Mouse (Mus musculus): ENCODE data around the gene Wnt10b. TPM values are rescaled to one million over a fixed set of nuclear protein-coding genes. Genes with fewer than 3 reads are reported as not detected.

The Wnt10b gene
- 0.57 TPM for polyA plus RNA-seq (2014; fragmentation: Illumina TruSeq; extraction: RNeasy Lipid Tissue Mini Kit (QIAGEN cat#74804); ENCODE audit: low read depth, low replicate concordance)

GRCm38 (mm10) chr15:98777762-98778161 lies at the start of gene Wnt10b:
Gene Wnt10b (minus strand): TSS chr15:98778150.

GRCm38 (mm10) chr15:98809390-98809789 lies 31.4 kb upstream of the Wnt10b start, which contains the start of gene Ddn:
Gene Ddn (minus strand): TSS chr15:98809490.

DNA sequence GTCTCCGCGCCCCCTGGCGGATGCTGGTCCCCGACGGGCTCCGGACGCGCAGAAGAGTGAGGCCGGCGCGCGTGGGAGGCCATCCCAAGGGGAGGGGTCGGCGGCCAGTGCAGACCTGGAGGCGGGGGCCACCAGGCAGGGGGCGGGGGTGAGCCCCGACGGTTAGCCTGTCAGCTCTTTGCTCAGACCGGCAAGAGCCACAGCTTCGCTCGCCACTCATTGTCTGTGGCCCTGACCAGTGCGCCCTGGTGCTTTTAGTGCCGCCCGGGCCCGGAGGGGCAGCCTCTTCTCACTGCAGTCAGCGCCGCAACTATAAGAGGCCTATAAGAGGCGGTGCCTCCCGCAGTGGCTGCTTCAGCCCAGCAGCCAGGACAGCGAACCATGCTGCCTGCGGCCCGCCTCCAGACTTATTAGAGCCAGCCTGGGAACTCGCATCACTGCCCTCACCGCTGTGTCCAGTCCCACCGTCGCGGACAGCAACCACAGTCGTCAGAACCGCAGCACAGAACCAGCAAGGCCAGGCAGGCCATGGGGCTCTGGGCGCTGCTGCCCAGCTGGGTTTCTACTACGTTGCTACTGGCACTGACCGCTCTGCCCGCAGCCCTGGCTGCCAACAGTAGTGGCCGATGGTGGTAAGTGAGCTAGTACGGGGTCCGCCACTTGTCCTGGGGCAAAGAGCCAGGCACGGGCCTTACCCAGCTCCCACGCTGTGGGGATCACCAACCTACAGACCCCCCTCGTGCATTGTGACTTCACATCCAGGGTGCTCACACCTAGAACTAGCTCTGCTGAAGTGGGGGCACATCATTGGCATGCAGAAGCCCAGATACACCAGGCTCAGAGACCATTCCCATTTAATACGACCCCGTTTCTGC lies 11.9 kb upstream of the Wnt10b start, which contains the start of gene Wnt1:
Gene Wnt1, plus strand, starts transcription at position 197 of the 875 bp plus-strand sequence.

GRCm38 (mm10) chr15:98762670-98763529 lies 15.1 kb downstream of the Wnt10b start, which contains the start of gene Arf3:
Gene Arf3 (minus strand): TSS chr15:98763214.

DNA sequence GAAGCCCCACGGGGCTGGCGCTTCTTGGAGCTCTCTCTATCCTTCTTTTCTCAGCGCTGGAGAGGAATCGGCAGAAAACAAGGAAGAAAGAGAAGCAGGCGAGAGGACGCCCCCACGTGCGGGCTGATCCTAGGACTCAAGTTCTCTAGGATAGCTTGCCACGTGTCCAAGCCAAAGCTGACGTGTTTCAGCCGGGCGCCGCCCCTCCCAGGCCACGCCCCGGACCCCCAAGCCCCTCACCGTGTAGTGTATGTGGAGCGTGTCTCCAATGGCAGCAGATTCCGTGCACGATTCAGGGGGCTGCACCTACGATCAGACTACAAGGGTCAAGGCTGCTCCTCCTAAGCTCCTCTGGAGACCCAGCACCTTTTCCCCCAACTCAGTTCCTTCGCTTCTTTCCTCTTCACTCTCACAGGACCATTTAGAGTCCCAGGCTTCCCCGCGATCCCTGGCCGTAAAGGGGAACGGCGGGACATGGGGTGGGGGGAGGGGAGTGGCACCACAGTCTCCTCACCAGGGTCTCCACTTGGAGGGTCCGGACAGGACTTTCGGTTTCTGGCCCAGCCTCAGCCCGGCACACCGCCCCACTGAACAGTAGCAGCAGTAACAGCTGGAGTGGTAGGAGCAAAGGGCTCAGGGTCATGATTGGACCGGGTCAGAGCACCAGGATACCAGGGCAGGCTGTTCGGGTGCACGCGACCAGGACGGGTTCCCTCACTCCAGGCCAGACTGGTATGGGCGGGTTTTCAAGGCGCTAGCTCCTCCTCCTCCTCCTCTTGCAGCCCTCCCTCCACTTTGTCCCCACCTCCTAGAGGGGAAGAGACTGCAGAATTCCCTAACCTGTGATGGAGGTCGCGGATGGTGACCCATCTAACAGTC lies 50.3 kb downstream of the Wnt10b start, which contains the start of gene Fkbp11:
Gene Fkbp11, minus strand, starts transcription at position 756 of the 879 bp plus-strand sequence.

Other genes with a start within 250 kb of the Wnt10b start
- 36.2 TPM for gene Kansl2, start 243.9 kb downstream of the Wnt10b start, polyA plus RNA-seq (2014; fragmentation: Illumina TruSeq; extraction: RNeasy Lipid Tissue Mini Kit (QIAGEN cat#74804); ENCODE audit: low read depth, low replicate concordance)
- 66.8 TPM for gene Ccnt1, start 207.2 kb downstream of the Wnt10b start, polyA plus RNA-seq (2014; fragmentation: Illumina TruSeq; extraction: RNeasy Lipid Tissue Mini Kit (QIAGEN cat#74804); ENCODE audit: low read depth, low replicate concordance)
- 2.1 TPM for gene 4930415O20Rik, start 207.1 kb downstream of the Wnt10b start, polyA plus RNA-seq (2014; fragmentation: Illumina TruSeq; extraction: RNeasy Lipid Tissue Mini Kit (QIAGEN cat#74804); ENCODE audit: low read depth, low replicate concordance)
- gene Adcy6, start 168.1 kb downstream of the Wnt10b start, polyA plus RNA-seq (2014; fragmentation: Illumina TruSeq; extraction: RNeasy Lipid Tissue Mini Kit (QIAGEN cat#74804); ENCODE audit: low read depth, low replicate concordance): 16.8 TPM
- 0.63 TPM for gene Cacnb3, start 147.3 kb downstream of the Wnt10b start, polyA plus RNA-seq (2014; fragmentation: Illumina TruSeq; extraction: RNeasy Lipid Tissue Mini Kit (QIAGEN cat#74804); ENCODE audit: low read depth, low replicate concordance)
- 3.5 TPM for gene Ddx23, start 115.3 kb downstream of the Wnt10b start, polyA plus RNA-seq (2014; fragmentation: Illumina TruSeq; extraction: RNeasy Lipid Tissue Mini Kit (QIAGEN cat#74804); ENCODE audit: low read depth, low replicate concordance)
- not detected for gene Rnd1, start 100.7 kb downstream of the Wnt10b start, polyA plus RNA-seq (2014; fragmentation: Illumina TruSeq; extraction: RNeasy Lipid Tissue Mini Kit (QIAGEN cat#74804); ENCODE audit: low read depth, low replicate concordance)
- gene Ccdc65, start 69.9 kb downstream of the Wnt10b start, polyA plus RNA-seq (2014; fragmentation: Illumina TruSeq; extraction: RNeasy Lipid Tissue Mini Kit (QIAGEN cat#74804); ENCODE audit: low read depth, low replicate concordance): 0.32 TPM
- not detected for gene Fkbp11, start 50.0 kb downstream of the Wnt10b start, polyA plus RNA-seq (2014; fragmentation: Illumina TruSeq; extraction: RNeasy Lipid Tissue Mini Kit (QIAGEN cat#74804); ENCODE audit: low read depth, low replicate concordance)
- 42.4 TPM for gene Arf3, start 14.9 kb downstream of the Wnt10b start, polyA plus RNA-seq (2014; fragmentation: Illumina TruSeq; extraction: RNeasy Lipid Tissue Mini Kit (QIAGEN cat#74804); ENCODE audit: low read depth, low replicate concordance)
- not detected for gene Wnt1, start 11.7 kb upstream of the Wnt10b start, polyA plus RNA-seq (2014; fragmentation: Illumina TruSeq; extraction: RNeasy Lipid Tissue Mini Kit (QIAGEN cat#74804); ENCODE audit: low read depth, low replicate concordance)
- not detected for gene Ddn, start 31.3 kb upstream of the Wnt10b start, polyA plus RNA-seq (2014; fragmentation: Illumina TruSeq; extraction: RNeasy Lipid Tissue Mini Kit (QIAGEN cat#74804); ENCODE audit: low read depth, low replicate concordance)
- 39.9 TPM for gene Prkag1, start 53.4 kb upstream of the Wnt10b start, polyA plus RNA-seq (2014; fragmentation: Illumina TruSeq; extraction: RNeasy Lipid Tissue Mini Kit (QIAGEN cat#74804); ENCODE audit: low read depth, low replicate concordance)
- 2.9 TPM for gene Kmt2d, start 93.1 kb upstream of the Wnt10b start, polyA plus RNA-seq (2014; fragmentation: Illumina TruSeq; extraction: RNeasy Lipid Tissue Mini Kit (QIAGEN cat#74804); ENCODE audit: low read depth, low replicate concordance)
- 3.2 TPM for gene Rhebl1, start 116.4 kb upstream of the Wnt10b start, polyA plus RNA-seq (2014; fragmentation: Illumina TruSeq; extraction: RNeasy Lipid Tissue Mini Kit (QIAGEN cat#74804); ENCODE audit: low read depth, low replicate concordance)
- gene Dhh, start 120.4 kb upstream of the Wnt10b start, polyA plus RNA-seq (2014; fragmentation: Illumina TruSeq; extraction: RNeasy Lipid Tissue Mini Kit (QIAGEN cat#74804); ENCODE audit: low read depth, low replicate concordance): 0.19 TPM
- gene Lmbr1l, start 140.1 kb upstream of the Wnt10b start, polyA plus RNA-seq (2014; fragmentation: Illumina TruSeq; extraction: RNeasy Lipid Tissue Mini Kit (QIAGEN cat#74804); ENCODE audit: low read depth, low replicate concordance): 9.9 TPM
- 21.1 TPM for gene Tuba1b, start 156.4 kb upstream of the Wnt10b start, polyA plus RNA-seq (2014; fragmentation: Illumina TruSeq; extraction: RNeasy Lipid Tissue Mini Kit (QIAGEN cat#74804); ENCODE audit: low read depth, low replicate concordance)
- gene Gm49450, start 175.4 kb upstream of the Wnt10b start, polyA plus RNA-seq (2014; fragmentation: Illumina TruSeq; extraction: RNeasy Lipid Tissue Mini Kit (QIAGEN cat#74804); ENCODE audit: low read depth, low replicate concordance): not detected
- 41.6 TPM for gene Tuba1a, start 175.6 kb upstream of the Wnt10b start, polyA plus RNA-seq (2014; fragmentation: Illumina TruSeq; extraction: RNeasy Lipid Tissue Mini Kit (QIAGEN cat#74804); ENCODE audit: low read depth, low replicate concordance)